Mouse (Mus musculus) cortical plate, adult 2 months (tissue): ENCODE measurements around the gene Pth2r.

ENCODE experiments used
- CTCF ChIP-seq: fragments of 200-500 bp; IDR thresholded peaks from 2 replicates; pipeline ENCODE4 v1.5.1; 2011; ENCODE audit warnings: mild to moderate bottlenecking, control low read depth, low read length; ENCODE audit not compliant: insufficient read depth; ENCODE audit errors: extremely low read depth
- POLR2A ChIP-seq: fragments of 200-500 bp; IDR thresholded peaks from 2 replicates; pipeline ENCODE4 v1.6.1; 2011; ENCODE audit warnings: mild to moderate bottlenecking, low read length, control low read depth; ENCODE audit not compliant: insufficient read depth; ENCODE audit errors: extremely low read depth

GRCm38 (mm10) chr1:65388328-65388727, 106.5 kb downstream of the Pth2r start:
- peak; percentile 36; the same call in 1 of the 2 replicates for TF ChIP-seq CTCF
- no peak for TF ChIP-seq POLR2A
